Mouse (Mus musculus) left cerebral cortex, postnatal 36 days (tissue): ENCODE data around the gene Rad51b. TPM values are rescaled to one million over a fixed set of nuclear protein-coding genes. Genes with fewer than 3 reads are reported as not detected.

ENCODE experiments used
- DNase-seq, 2 experiments: peaks; one replicate each; pipeline ENCODE4 v3.0.0; 2021 to 2022; ENCODE audit warnings: low spot score in 2 of 2, mixed read lengths in 1 of 2
- intact Hi-C: fragments of 180-260 bp; cut with DNase I; formaldehyde crosslinking; loops from one replicate; pipeline ENCODE4 v1.15.1; 2025
- total RNA-seq, 2 experiments: library from RNA; stranded (reverse); gene quantifications; 2 replicates each; pipeline ENCODE4 v1.2.3; 2021

The Rad51b gene
- total RNA-seq, 2 experiments from 2014 or later, result 0.22 TPM; not detected in 1

DNA sequence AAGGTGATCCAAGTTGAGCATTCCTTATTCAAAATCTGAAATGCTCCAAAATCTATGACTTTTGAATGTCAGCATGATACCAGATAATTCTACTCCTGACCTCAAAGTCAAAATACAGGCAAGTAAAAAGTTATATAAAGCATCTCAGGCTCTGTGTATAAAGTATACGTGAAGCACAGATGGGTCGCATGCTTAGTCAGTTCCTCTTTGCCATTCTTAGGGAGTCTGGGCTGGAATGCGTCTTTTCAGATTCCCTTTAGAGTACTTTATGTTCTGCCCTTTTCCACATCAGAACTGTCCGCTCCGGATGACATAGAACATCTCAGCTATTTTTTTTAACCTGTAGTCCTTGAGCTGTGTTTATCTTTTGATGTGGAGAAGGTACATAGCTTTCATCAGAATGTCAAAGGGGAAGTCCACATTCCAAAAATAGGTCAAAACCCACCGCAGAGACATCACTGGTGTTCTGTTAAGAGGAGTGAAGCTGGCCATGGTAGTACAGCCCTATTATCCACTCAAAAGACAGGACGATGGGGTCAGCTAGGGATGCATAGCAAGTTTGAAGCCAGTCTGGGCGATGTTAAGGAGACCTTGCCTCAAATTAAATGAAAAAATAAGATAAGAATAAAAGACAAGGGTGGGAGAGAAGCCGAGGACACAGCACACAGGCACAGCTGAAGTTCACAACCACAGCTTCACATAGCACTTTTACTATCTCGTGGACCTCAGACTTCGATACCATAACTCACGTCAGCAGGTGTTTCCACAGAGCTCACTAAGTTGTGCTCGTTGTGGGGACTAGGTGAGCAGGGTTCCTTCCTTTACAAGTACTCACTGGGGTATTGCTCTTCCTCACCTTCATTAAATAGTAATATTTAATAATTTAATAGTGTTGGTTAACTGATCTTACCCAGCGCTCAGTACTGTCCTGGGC lies 395.1 kb downstream of the Rad51b start:
- intact Hi-C loops, result no loop called here
- no peak for DNase-seq

DNA sequence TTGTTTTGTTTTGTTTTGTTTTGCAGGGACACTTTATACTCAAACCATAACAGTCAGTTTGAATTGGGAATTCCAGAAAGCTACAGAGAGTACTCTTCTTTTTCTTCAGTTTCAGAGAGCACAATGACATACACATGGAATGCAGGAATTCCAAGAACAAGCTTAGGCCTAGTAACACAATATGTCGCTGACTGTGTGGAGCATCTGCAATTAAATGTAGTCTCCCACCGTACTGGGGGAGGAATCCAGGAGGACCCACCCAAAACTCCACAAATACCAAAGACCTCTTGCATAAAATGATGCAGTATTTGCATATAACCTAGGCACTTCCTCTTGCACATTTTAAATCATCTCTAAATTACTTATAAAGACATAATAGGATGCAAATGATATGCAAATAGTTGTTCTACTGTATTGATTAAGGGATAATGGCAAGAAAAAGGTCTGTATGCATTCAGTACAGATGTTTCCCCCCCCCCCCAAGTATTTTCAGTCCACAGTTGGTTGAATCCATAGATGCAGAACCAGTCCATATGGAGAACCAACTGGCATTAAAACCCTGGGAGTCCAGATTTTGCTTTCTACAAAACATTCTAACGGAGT lies 398.9 kb downstream of the Rad51b start:
- DNase-seq, result no peak
- intact Hi-C loops, result no loop called here

- DNase-seq, result no peak
- intact Hi-C loops, result no loop called here
Measured at GRCm38 (mm10) chr12:79703555-79703954, 406.5 kb downstream of the Rad51b start.

DNA sequence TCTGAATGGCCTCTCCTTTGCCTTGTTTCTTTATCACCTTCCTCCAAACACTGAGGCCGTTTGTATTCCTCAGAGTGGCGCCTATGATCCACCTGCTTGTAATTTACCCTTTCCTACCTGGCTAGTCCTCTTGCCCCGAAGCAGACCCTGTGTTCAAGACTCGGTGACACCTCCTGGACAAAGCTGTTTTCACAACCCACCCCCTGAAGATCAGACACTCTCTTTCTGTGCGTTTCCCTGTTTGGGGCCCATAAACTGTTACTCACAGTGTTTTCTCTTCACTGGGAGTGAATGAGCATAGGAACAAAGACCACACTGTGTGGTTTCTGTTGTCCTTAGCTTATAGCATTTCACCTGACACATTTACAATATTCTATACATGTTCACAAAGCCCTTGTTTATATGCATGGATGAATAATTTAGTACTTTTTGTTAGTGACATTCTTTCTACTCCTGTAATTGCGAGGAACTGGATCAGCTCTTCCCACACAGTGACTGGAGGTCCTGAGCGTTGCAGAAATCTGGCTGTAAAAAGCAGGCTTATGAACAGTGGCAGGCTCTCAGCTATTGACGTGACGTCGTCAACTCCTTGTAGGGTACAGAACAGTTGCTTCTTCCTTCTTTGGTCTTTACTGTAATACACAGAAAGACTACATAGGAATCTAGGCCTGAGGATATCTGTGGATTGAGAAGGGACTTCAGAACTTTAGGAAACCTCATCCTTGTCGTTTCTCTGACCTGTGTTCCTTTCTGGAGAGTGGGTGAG lies 408.6 kb downstream of the Rad51b start:
- intact Hi-C loops, result no loop called here
- DNase-seq, result no peak

DNA sequence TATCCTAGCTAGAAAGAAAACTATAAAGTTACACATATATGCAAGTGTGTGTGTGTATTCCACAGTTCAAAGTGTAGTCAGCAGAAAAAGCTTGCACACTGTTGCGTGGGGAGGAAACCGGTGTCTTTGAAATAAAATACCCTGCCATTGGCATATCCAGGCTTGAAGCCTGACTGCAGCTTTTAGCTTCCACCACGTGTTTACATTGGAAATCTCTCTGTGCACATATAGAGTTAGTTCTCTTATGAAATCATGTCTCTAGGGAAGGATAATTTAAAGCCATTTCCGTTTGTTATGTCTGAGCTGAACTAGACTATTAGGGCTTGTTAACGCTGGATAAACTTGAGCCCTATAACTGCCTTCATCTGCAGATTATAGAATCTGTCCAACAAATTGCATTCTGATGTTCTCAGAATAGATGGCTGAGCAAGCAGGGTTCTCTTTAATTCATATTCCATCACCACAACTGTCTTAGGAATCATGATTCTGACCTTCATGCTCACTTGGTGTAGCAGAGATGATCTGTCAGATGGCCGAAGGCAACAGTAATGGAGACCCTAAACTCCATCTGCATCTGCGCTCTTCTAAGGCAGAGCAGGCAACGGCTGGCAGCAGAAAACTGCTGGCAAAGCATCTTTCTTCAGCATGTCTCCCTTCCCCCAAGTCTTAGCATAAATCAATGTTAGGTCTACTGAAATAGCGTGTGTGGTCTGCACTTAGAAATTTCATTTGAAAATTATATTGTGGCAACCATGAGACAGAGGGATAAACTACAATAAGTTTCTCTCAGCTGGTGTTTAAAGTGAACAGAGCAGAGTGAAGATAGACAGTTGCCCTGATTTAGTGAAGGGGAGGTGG lies 410.7 kb downstream of the Rad51b start:
- intact Hi-C loops, result no loop called here
- DNase-seq, result no peak

DNA sequence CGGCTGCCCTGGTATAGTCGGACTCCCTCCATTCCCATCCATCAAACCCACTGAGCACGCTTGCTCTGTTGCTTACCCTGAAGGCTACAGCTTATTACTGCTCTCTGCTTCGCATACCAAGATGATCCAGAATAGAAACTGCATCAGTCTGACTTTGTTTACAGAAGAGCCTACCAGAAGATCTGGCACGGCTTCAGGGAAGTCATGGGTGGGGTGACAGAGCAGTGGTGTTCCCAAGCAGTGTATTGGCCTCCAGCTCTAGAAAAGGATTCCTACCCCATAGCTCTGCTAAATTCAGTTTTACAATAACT lies 411.3 kb downstream of the Rad51b start:
- intact Hi-C loops, result no loop called here
- no peak for DNase-seq

GRCm38 (mm10) chr12:79713286-79713685 lies 416.2 kb downstream of the Rad51b start:
- intact Hi-C loops, result no loop called here
- DNase-seq, result no peak

DNA sequence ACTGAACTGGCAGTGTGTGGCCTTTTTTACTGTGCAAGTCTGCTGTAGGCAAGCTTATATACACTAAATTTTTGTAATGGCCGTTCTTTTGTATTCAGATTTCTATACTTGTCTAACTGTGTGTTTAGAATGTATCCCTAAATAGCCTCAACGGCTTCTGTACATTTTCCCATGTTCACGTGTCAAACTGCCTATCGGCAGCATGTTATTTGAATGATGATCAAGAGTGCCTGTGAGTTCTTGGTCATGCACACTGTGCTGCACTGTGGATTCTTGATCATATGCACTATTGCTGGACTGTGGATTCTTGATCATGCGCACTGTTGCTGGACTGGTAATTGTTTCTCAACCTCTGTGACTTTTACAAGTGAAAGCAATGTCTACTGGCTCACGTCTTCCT lies 417.4 kb downstream of the Rad51b start:
- intact Hi-C loops, result no loop called here
- no peak for DNase-seq

GRCm38 (mm10) chr12:79715506-79716345 lies 418.6 kb downstream of the Rad51b start:
- intact Hi-C loops, result no loop called here

DNA sequence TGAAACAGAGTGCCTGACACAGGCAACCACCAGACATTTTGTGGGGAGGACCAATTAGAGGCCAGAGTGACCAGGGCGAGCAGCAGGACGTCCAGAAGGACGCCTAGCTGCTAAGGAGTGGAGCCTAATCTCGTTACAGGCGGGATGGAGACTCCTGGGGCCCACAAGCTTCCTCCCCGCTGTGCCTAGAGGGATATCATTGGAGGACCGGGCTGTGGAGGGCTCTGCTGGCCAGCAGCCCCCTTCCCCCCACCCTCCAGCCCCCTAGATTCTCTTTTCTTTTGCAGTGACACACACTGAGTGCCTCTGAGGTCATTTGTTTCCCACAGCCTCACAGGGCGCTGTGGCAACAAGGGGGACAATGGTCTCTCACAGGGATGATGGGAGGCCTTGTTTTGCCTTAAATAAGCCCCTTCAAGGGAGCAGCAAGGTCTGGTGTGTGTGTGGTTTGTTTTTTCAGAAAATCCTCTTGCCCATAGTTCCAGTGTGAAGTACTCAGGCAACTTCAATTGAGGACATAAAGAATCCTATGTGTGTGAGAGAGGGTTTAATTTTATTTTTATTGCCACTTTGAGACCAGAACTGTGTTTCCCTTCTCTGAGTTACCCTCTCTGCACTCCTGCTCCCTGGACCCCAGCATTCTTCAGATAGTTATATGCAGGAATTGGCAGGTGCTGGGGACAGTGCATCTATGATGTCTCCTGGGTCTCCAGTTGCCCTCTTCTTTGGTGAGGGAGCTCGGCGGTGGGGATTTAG lies 422.2 kb downstream of the Rad51b start:
- no peak for DNase-seq
- intact Hi-C loops, result no loop called here

More at GRCm38 (mm10) chr12:79715506-79716345, 418.6 kb downstream of the Rad51b start:
- DNase-seq, result peak; percentile 17 to 20

GRCm38 (mm10) chr12:79719847-79720201 lies 422.7 kb downstream of the Rad51b start:
- intact Hi-C loops, result no loop called here
- no peak for DNase-seq

DNA sequence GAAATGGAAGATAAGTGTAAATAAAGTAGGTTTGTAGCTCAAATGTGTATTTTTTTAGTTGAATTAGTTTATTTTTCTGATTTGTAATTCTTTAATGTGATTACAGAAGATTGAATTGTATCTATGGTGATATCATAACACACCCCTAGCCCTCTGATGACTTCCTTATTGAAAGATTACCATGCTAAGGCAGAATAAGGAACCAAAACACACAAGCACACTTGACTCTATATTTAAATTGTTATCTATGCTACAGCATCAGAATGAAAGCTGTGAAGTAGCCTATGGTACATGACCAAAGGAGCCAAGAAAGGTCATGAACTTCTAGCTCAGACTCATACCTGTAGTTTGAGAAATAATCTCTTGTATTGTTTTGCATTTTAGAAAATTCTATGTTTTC lies 427.8 kb downstream of the Rad51b start:
- DNase-seq, result no peak
- intact Hi-C loops, result no loop called here

DNA sequence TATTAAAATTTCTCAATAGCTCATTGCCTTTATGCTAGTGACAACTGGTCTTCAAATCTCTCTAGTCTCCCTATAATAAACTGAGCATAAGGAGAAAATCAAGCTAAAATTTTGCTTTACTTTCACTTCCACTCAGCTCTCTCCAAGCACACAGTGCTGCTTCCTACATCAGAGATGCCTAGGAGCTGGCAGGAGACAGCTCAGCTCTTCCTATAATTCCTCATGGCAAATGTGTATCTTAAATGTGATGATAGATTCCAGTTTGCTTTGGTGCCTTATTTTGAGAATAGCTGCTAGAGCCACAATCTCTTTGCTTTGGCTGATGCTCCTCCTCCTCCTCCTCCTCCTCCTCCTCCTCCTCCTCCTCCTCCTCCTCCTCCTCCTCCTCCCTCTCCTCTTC lies 428.6 kb downstream of the Rad51b start:
- no peak for DNase-seq
- intact Hi-C loops, result no loop called here

DNA sequence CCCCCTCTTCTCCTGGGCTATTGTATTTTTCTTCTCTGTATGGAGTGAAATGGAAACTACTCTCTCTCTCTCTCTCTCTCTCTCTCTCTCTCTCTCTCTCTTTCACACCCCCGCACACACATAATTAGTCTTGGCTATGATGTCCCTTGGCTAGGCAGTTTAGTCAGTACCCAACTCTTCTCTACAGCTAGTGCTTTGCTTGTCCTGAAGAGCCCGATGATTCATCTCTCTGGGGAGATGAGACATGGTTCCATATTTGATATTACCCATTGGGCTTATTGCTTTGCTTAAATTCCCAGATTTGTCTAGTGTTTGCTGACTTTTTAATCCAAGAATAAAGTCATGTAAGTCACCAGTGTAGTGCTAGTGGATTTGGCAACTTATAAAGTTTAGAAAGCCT lies 429.0 kb downstream of the Rad51b start:
- no peak for DNase-seq

DNA sequence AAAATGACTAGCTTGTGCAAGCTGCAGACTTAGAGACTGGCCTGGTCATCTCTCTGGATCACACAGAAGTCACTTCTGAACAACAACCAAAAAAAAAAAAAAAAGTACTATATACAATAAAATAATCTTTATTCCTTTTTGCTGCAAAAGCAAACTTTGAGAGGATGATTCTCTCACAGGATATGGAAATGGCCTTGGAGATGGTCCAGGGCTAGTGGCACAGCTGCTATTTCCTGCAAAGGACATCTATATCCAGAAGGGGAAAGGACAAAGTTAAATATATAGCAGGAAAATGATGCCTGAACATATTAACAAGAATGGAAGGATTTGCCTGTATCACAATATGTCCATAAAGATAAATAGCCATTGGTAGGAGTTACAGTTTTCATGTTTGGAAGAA lies 429.9 kb downstream of the Rad51b start:
- intact Hi-C loops, result no loop called here
- DNase-seq, result no peak

More for the DNA sequence above, 429.0 kb downstream of the Rad51b start:
- intact Hi-C loops, result no loop called here

DNA sequence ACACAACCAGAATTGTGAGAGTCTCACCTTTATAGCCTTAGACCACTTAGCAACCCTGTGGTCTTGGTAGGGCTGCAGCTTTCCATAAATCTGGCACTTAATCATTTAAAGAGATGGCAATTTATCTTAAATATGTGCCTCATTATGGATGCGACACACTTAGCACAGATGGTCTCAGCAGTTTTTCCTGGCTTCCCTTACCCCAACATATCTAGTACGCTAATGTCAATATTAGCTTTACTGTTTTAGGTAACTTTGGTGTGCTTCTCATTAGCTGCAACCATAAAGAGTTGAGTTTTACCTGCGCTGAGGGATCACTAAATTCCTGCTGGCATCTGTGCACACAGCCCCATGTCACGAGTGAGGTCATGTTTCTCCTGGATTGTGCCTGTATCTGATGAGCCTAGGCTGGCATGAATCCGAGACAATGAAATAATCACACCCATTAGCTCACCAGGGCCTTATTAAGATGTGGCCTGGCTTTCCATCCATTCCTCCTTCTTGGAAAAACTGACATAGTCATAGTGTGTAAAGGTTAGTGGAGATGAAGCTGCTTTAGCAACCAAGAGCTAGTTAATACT lies 432.9 kb downstream of the Rad51b start:
- intact Hi-C loops, result no loop called here

GRCm38 (mm10) chr12:79731905-79732304 lies 434.8 kb downstream of the Rad51b start:
- intact Hi-C loops, result no loop called here

More for the DNA sequence above, 432.9 kb downstream of the Rad51b start:
- DNase-seq, result no peak

More at GRCm38 (mm10) chr12:79731905-79732304, 434.8 kb downstream of the Rad51b start:
- no peak for DNase-seq
